Mouse (Mus musculus) testis, adult 2 months (tissue): ENCODE results near the gene Tmem204.

ENCODE experiments used
- CTCF ChIP-seq: fragments of 200-500 bp; IDR thresholded peaks from 2 replicates; pipeline ENCODE4 v1.5.1; 2012; ENCODE audit warnings: low read depth, mild to moderate bottlenecking, inconsistent platforms, low read length, moderate library complexity; ENCODE audit not compliant: control insufficient read depth, insufficient read depth, insufficient replicate concordance
- POLR2A ChIP-seq: fragments of 200-500 bp; IDR thresholded peaks from 2 replicates; pipeline ENCODE4 v1.6.1; 2012; ENCODE audit warnings: low read depth, mild to moderate bottlenecking, inconsistent platforms, low read length, moderate library complexity; ENCODE audit not compliant: control insufficient read depth

DNA sequence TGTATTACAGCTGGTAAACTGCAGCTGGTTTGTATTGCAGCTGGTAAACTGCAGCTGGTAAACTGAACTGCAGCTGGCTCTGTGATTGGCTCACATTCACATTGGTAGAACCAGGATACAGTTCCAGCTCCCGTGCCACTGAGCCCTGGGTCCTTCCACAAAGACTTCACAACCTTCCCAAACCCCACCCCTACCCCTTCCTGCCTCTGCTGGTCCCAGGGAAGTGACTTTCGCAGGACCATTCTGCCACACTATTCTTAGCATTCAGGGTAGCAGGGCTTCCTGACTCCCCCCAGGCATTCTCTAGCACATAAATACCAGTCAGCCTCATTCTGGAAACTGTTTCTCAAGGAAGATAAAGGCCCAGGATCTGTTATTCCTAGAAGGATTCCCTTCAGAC, 14.7 kb downstream of the Tmem204 start:
- no peak for TF ChIP-seq CTCF
- no peak for TF ChIP-seq POLR2A
